Mouse (Mus musculus): ENCODE results near the gene 4930548H24Rik. TPM values are rescaled to one million over a fixed set of nuclear protein-coding genes. Genes with fewer than 3 reads are reported as not detected.
"Not testable (repeated sequence)": the region's sequence is repeated elsewhere in the genome, so short reads cannot be mapped to it uniquely, and the experiment has no call there.

4930548H24Rik gene
- total RNA-seq, 2 experiments from 2014 or later = 0.10 TPM; not detected in 1

GRCm38 (mm10) chr5:31494513-31495297 lies 9.2 kb downstream of the 4930548H24Rik start, which contains the start of gene Gpn1:
Gpn1 (plus strand) TSS chr5:31494741.
- peak within 1 kb of the TSS; percentile 73 for H3K27ac ChIP-seq
- TF ChIP-seq CTCF (IDR thresholded peaks at IDR 0.05) = no peak
- peak; percentile 94 for DNase-seq
- intact Hi-C loops (cut with DNase I) = no loop called here
- H3K4me3 ChIP-seq = peak within 1 kb of the TSS; percentile 82

DNA sequence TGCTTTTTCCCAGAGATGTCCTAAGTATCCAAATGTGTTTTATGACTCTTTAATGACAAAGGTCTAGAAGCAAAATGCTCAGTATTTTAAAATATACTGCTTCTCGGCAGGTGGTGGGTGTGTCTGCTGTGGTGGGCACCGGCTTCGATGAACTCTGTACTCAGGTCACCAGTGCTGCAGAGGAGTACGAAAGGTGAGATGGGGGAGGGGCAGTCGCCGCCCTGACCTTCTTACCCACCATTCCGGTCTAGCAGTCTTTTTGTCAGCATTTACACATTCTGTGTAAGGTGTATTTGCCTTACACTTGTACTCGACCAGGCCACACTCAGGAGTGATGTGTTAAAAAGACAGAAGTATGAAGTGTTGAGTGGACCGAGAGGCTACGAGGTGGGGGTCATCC lies 19.3 kb downstream of the 4930548H24Rik start:
- no peak overlapping the region for H3K4me3 ChIP-seq
- H3K27ac ChIP-seq = no peak overlapping the region
- DNase-seq = no peak
- intact Hi-C loops (cut with DNase I) = no loop called here
- no peak for TF ChIP-seq CTCF (IDR thresholded peaks at IDR 0.05)

DNA sequence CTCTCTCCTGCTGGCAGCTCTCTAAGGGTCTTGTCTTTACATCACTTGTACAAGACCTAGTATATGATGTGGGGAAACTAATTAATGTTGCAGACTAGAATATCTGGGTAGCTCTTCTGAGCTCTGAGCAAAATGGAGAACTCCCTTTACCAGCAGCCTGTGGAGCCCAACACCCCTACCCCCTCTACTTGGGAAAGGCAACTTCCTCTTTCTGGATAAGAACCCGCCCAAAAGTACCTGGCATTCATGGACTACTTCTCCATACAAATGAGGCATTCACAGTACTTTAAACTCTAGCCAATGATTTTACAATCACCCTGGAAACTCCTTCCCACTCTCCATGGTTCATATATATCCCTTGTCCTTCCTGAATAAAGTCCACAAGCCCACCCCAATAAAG lies 26.9 kb downstream of the 4930548H24Rik start:
- DNase-seq = no peak
- Histone ChIP-seq H3K4me3 (no peak overlapping the region), H3K27ac (no peak overlapping the region)
- intact Hi-C loops (cut with DNase I) = no loop called here
- no peak for TF ChIP-seq CTCF (IDR thresholded peaks at IDR 0.05)

DNA sequence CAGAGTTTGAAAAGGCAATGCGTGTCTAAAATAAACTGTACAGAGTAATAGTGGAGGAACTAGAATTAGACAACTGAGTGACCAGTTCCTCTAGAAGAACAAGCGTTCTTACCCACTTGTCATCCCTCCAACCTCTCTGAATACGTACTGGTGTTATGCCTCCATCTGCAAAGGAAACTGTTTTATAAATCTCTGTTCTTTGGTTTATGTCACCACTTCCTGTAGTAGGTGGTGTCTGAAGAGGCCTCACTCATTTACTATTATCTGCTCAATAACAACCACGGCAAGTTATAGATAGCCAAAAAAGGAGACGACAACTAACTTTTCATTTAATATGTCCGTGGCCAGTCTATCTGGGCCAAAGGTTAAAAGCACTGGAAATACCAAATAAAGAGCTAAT lies 35.0 kb downstream of the 4930548H24Rik start:
- no peak for TF ChIP-seq CTCF (IDR thresholded peaks at IDR 0.05)
- H3K4me3 ChIP-seq = no peak overlapping the region
- DNase-seq = no peak
- intact Hi-C loops (cut with DNase I) = no loop called here
- no peak overlapping the region for H3K27ac ChIP-seq

GRCm38 (mm10) chr5:31526354-31527116 lies 41.0 kb downstream of the 4930548H24Rik start, which contains the start of gene Slc4a1ap:
Slc4a1ap (plus strand) TSS chr5:31526995.
- H3K27ac ChIP-seq = peak within 1 kb of the TSS; percentile 95
- intact Hi-C loops (cut with DNase I) = no loop called here
- no peak for TF ChIP-seq CTCF (IDR thresholded peaks at IDR 0.05)
- H3K4me3 ChIP-seq = peak within 1 kb of the TSS; percentile 100
- peak; percentile 80 for DNase-seq

- intact Hi-C loops (cut with DNase I) = no loop called here
- peak overlapping the region; percentile 95 for H3K27ac ChIP-seq
- TF ChIP-seq CTCF (IDR thresholded peaks at IDR 0.05) = no peak
- peak overlapping the region; percentile 100 for H3K4me3 ChIP-seq
- DNase-seq = no peak
Observed at GRCm38 (mm10) chr5:31527117-31527680, 41.7 kb downstream of the 4930548H24Rik start.

DNA sequence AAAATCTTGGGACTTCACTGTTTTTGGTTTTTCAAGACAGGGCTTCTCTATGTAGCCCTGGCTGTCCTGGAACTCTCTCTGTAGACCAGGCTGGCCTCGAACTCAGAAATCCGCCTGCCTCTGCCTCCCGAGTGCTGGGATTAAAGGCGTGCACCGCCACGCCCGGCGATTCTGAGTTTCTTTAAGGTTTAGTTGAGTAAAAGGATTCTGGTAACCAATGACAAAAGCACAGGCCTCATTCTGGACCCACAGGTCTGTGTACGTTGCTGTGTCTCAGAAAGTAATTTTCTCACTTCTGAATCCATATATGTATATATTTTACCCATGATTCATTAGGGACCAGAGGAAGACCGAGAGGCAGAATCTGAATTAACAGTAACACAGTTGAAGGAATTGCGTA lies 42.2 kb downstream of the 4930548H24Rik start, which contains the start of gene Supt7l:
TSS of gene Supt7l (minus strand) at position 101 of the 400 bp plus-strand sequence.
- Histone ChIP-seq H3K27ac (peak within 1 kb of the TSS; percentile 95), H3K4me3 (peak within 1 kb of the TSS; percentile 100)
- DNase-seq; intact Hi-C loops (cut with DNase I): not testable (repeated sequence)

- DNase-seq = no peak
- Histone ChIP-seq H3K4me3 (no peak overlapping the region), H3K27ac (no peak overlapping the region)
- intact Hi-C loops (cut with DNase I) = no loop called here
- no peak for TF ChIP-seq CTCF (IDR thresholded peaks at IDR 0.05)
Observed at GRCm38 (mm10) chr5:31528560-31528959, 43.0 kb downstream of the 4930548H24Rik start.

DNA sequence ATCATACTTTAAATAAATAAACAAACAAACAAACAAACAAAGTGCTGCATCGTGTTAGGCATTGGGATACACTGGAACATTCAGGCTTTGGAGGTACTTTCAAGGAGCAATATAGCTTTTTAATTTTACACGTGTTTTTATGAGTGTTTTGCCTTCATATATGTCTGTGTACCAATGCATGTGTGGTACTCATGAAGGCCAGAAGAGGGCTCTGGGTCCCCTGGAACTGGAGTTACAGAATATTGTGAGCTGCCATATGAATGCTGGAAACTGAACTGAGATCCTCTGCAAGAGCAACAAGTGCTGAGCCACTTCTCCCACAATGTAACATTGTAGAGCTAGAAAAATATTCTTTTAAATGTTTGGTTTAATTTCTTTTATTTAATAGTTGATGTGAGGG lies 49.7 kb downstream of the 4930548H24Rik start:
- intact Hi-C loops (cut with DNase I) = no loop called here
- H3K27ac ChIP-seq = no peak overlapping the region
- TF ChIP-seq CTCF (IDR thresholded peaks at IDR 0.05) = no peak
- no peak for DNase-seq
- H3K4me3 ChIP-seq = no peak overlapping the region

Other genes starting within 250 kb of the 4930548H24Rik start
- gene Nrbp1, start 244.9 kb upstream of the 4930548H24Rik start, total RNA-seq (2021) = 10 to 100 TPM; 51.3 to 58.5 TPM
- not detected for gene Gm9970, start 244.5 kb upstream of the 4930548H24Rik start, total RNA-seq (2021)
- gene Krtcap3, start 234.0 kb upstream of the 4930548H24Rik start, total RNA-seq (2021) = 1 to 10 TPM; 1.5 to 2.0 TPM
- 10 to 100 TPM; 26.0 to 34.8 TPM for gene Ift172, start 194.6 kb upstream of the 4930548H24Rik start, total RNA-seq (2021)
- gene Fndc4, start 189.7 kb upstream of the 4930548H24Rik start, total RNA-seq (2021) = 1 to 10 TPM; 1.2 to 3.2 TPM
- not detected for gene Gckr, start 188.3 kb upstream of the 4930548H24Rik start, total RNA-seq (2021)
- 10 to 100 TPM; 12.3 to 14.0 TPM for gene Zfp512, start 33.3 kb upstream of the 4930548H24Rik start, total RNA-seq (2021)
- 10 to 100 TPM; 16.7 to 18.7 TPM for gene Gpn1, start 9.0 kb downstream of the 4930548H24Rik start, total RNA-seq (2021)
- gene Slc4a1ap, start 41.3 kb downstream of the 4930548H24Rik start, total RNA-seq (2021) = 10 to 100 TPM; 20.5 to 25.7 TPM
- gene Supt7l, start 42.1 kb downstream of the 4930548H24Rik start, total RNA-seq (2021) = 10 to 100 TPM in 1 of 2 experiments, 1 to 10 TPM in 1; 9.6 to 12.5 TPM
- gene Mrpl33, start 111.2 kb downstream of the 4930548H24Rik start, total RNA-seq (2021) = 100 to 1,000 TPM; 221 to 296 TPM
- gene Rbks, start 211.9 kb downstream of the 4930548H24Rik start, total RNA-seq (2021) = 1 to 10 TPM; 3.9 to 5.9 TPM
- gene Babam2, start 211.9 kb downstream of the 4930548H24Rik start, total RNA-seq (2021) = 10 to 100 TPM; 30.2 TPM

Data from gastrocnemius, adult 2 months (tissue).